Mouse (Mus musculus) bone marrow macrophage, adult 2 months (primary cell): ENCODE results near the gene Usp20.

ENCODE experiments used
- CTCF ChIP-seq: IDR thresholded peaks from 2 replicates; pipeline ENCODE4 v1.5.1; 2012; ENCODE audit warnings: low read depth, mild to moderate bottlenecking, low read length, moderate library complexity
- POLR2A ChIP-seq: IDR thresholded peaks from 2 replicates; pipeline ENCODE4 v1.6.1; 2012; ENCODE audit warnings: mild to moderate bottlenecking, low read depth, low read length, borderline replicate concordance

GRCm38 (mm10) chr2:31042881-31043280 is 60.8 kb downstream of the Usp20 start:
- TF ChIP-seq CTCF, result no peak
- TF ChIP-seq POLR2A, result no peak
